Comparison of ENCODE assay signal across 1 mouse cellular context in the genomic region with DNA sequence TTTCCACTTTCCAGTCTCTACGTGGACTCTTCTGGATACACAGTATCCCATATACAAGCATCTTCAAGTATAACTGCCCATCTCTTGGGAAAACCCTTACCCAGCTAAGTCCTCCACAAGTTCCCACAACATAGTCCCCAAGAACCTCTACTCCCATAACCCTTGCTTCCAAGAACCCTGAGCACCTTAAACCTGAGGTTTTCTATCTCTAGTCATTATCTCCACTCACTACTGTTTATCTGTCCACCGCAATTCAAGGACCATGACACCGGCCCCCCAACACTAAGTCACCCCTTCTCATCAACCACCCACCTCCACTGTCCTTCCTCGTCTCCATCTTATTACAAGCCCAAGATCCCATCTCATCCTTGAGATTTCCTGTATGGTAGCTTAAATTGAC.
TF ChIP-seq lines count a peak whose summit lies in the region.

No protein-coding gene starts in this region.

TF ChIP-seq in CH12.LX, 34 proteins besides CTCF, POLR2A, EP300 and RAD21:
- TF ChIP-seq JUN (IDR thresholded peaks at IDR 0.05; ENCODE audit: insufficient read depth, low read depth, low read length) (no peak), MEF2A (IDR thresholded peaks at IDR 0.05; ENCODE audit: borderline replicate concordance, low read depth, low read length) (no peak), E2F4 (IDR thresholded peaks at IDR 0.05; ENCODE audit: insufficient replicate concordance, low read depth, low read length) (no peak), TBP (conservative IDR thresholded peaks at IDR 0.05; ENCODE audit: low read depth, low read length) (no peak), UBTF (IDR thresholded peaks at IDR 0.05; ENCODE audit: low read depth, low read length) (no peak), NRF1 (IDR thresholded peaks at IDR 0.05; ENCODE audit: low read depth, low read length) (no peak), MAFK (IDR thresholded peaks at IDR 0.05; ENCODE audit: insufficient replicate concordance, low read length) (no peak), NELFE (IDR thresholded peaks at IDR 0.05; ENCODE audit: low read depth, low read length) (no peak), MYC (IDR thresholded peaks at IDR 0.05; ENCODE audit: low read depth, low read length) (no peak), CHD1 (IDR thresholded peaks at IDR 0.05; ENCODE audit: low read depth, low read length) (no peak), USF2 (conservative IDR thresholded peaks at IDR 0.05; ENCODE audit: low read depth, low read length) (no peak), GABPA (IDR thresholded peaks at IDR 0.05; ENCODE audit: insufficient replicate concordance, low read depth, low read length) (no peak), USF1 (IDR thresholded peaks at IDR 0.05; ENCODE audit: low read depth, low read length) (no peak), ZC3H11A (IDR thresholded peaks at IDR 0.05; ENCODE audit: low read depth, low read length) (no peak), CHD2 (IDR thresholded peaks at IDR 0.05; ENCODE audit: low read length) (no peak), ZNF384 (IDR thresholded peaks at IDR 0.05; ENCODE audit: low read depth, low read length) (no peak)
TF ChIP-seq in CH12.LX: peak in this region for 0.
